Mouse (Mus musculus): Measurements from ENCODE around the gene Rasgef1a. TPM values are rescaled to one million over a fixed set of nuclear protein-coding genes. Genes with fewer than 3 reads are reported as not detected.
A peak's percentile ranks its signal among the peaks of the same experiment; 100 is the strongest.

Gene Rasgef1a
- 5.8 and 6.6 TPM in 2 replicates for polyA plus RNA-seq (2015; fragmentation: Nextera tagmentation; extraction: Ambion mirVana)

DNA sequence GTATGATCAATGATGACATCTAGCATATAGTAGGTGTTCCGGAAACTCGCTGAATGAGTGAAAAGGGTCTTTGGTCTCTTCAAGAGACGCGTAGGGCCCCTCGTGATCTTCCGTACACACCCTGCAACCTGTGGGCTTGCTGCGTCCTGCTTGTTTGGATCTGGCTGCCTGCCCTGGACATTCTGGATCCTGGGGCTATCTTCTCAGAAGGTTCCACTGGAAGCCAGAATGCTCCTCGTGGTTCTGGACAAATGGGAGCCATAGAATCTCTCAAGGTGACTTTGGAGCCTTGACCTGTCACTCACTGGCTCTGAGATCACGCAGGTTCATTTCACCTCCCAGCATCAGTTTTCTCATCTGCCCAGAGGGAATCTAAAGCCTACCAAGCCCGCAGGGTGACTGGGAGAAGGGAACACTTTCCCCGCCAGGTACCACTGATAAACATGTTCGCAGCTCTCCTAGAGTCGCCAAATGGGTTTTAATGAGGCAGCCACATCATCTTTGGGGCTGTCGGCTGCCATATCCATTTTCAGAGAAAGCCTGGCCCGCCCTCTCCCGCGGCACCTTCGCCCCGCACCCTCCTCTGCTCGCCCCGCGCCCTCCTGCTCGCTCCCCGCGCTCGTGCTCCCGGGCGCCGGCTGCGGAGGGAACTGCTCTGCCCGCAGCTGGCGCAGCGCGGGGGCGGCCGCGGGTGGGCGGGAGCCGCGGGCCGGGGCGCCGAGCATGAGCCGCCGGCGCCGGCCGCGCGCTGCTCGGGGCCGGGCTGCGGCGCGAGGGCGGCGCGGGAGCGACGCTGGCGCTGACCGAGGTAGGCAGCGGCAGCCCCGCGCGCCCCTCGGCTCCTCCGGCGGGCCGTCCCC, at the start of gene Rasgef1a:
TSS of gene Rasgef1a (plus strand) at position 683 of the 860 bp plus-strand sequence.
- ATAC-seq (replicated peaks) = peak; percentile 44
- no peaks in the 10 kb centered on the region for H3K9me3 ChIP-seq
- H3K27ac ChIP-seq = peak within 1 kb of the TSS; percentile 65
- peaks cover 27% of the 10 kb centered on the region for H3K4me1 ChIP-seq
- 13% methylated on average over 52 of the region's 70 CpGs for WGBS
- no peaks in the 10 kb centered on the region for H3K36me3 ChIP-seq (replicated peaks)
- H3K9ac ChIP-seq = peak within 1 kb of the TSS; percentile 65
- peaks cover 10% of the 10 kb centered on the region; the same call in 1 of the 2 replicates for H3K27me3 ChIP-seq (replicated peaks)
- H3K4me3 ChIP-seq = peak within 1 kb of the TSS; percentile 62
- peak within 1 kb of the TSS; percentile 86 for H3K4me2 ChIP-seq

DNA sequence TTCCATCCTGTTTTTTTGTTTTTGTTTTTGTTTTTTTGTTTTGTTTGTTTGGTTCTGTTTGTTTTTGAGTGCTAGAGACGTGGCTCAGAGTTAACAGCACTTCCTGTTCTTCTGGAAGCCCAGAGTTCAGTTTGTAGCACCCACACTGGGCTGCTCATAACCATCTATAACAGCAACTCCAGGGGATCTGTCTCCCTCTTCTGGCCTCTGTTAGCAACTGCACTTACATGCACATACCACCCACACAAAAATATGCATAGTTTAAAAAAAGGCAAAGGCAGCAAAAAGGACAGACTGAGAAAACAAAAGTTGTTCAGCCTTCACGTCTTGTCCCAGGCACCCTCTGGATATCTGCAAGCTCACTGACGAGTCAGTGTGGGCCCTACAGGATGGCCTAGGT, 48.0 kb upstream of the Rasgef1a start:
- no peaks in the 10 kb centered on the region for H3K27me3 ChIP-seq (replicated peaks)
- no peak overlapping the region for H3K4me3 ChIP-seq
- ATAC-seq (replicated peaks) = no peak
- no peaks in the 10 kb centered on the region for H3K36me3 ChIP-seq (replicated peaks)
- H3K9ac ChIP-seq = no peak overlapping the region
- WGBS = 81% methylated on average over 3 of the region's 3 CpGs
- no peaks in the 10 kb centered on the region for H3K4me1 ChIP-seq
- no peak overlapping the region for H3K27ac ChIP-seq
- H3K4me2 ChIP-seq = no peak overlapping the region
- H3K9me3 ChIP-seq = no peaks in the 10 kb centered on the region

DNA sequence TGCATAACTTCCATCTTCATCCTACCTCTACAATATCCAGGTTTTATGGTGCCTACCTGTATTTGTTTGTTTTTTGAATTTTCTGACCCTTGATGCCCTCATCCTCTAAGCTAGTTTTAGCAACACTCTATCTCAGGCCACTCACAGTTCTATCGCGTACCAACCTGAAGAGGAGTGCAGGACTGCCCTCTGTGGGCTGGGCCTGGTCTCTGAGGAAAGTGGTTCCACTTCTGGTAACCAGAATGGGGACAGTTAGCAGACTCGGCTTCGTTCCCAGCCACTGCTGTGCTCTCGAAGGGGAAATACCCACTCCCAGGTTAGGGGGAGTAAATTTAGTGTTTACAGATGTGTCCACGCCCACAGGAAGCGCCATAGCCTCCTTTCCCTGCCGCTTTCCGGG, 44.5 kb upstream of the Rasgef1a start:
- 61% methylated on average over 9 of the region's 9 CpGs for WGBS

DNA sequence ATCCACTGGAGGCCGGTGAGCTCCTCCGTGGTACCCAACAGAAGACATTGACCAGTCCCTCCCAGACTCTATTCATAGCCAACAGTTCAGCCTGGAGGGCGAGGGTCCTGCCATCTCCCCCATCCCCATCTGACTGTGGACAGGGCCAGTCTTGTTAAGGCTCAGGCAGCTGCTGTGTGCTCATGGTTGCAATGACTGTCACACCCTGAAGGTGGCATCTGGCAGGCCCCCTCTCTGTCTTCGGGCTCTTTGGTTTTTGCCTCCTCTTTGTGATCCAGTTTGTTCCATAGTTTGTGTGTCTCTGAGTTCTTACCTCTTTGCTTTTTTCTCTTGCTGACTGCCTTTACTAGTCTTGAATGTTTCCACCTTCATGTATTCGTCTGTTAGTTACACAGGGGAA, 24.1 kb upstream of the Rasgef1a start:
- no peak overlapping the region for H3K4me3 ChIP-seq
- H3K9me3 ChIP-seq = no peaks in the 10 kb centered on the region
- no peak overlapping the region for H3K9ac ChIP-seq
- no peak for ATAC-seq (replicated peaks)
- no peaks in the 10 kb centered on the region for H3K4me1 ChIP-seq
- no peaks in the 10 kb centered on the region for H3K36me3 ChIP-seq (replicated peaks)
- no peak overlapping the region for H3K27ac ChIP-seq
- WGBS = 60% methylated on average over 5 of the region's 5 CpGs
- no peak overlapping the region for H3K4me2 ChIP-seq
- no peaks in the 10 kb centered on the region for H3K27me3 ChIP-seq (replicated peaks)

More for the DNA sequence above, 44.5 kb upstream of the Rasgef1a start:
- H3K4me2 ChIP-seq = no peak overlapping the region
- no peaks in the 10 kb centered on the region for H3K36me3 ChIP-seq (replicated peaks)
- no peaks in the 10 kb centered on the region for H3K4me1 ChIP-seq
- H3K4me3 ChIP-seq = no peak overlapping the region
- no peak for ATAC-seq (replicated peaks)
- H3K9me3 ChIP-seq = no peaks in the 10 kb centered on the region
- no peak overlapping the region for H3K9ac ChIP-seq
- no peak overlapping the region for H3K27ac ChIP-seq
- no peaks in the 10 kb centered on the region for H3K27me3 ChIP-seq (replicated peaks)

DNA sequence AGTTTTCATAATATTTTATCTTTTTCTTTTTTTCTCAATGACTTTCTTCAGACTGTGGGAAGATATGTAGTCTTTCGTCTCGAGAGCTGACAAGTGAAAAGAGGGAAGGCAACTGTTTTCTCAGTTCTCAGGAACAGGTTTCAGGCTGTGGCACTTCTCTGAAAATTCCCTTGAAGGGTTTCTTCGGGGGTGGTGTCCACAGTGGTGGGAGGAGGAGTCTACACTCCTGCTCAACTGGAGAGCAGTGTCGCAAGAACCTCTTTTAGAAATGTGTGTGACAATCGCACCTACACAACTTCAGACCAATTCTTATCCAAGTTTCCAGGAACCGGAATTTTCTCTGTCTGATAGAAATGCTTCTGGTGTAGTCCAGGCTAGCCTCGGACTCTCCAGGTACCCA, 22.0 kb upstream of the Rasgef1a start:
- no peak overlapping the region for H3K4me3 ChIP-seq
- WGBS = 92% methylated on average over 7 of the region's 7 CpGs

DNA sequence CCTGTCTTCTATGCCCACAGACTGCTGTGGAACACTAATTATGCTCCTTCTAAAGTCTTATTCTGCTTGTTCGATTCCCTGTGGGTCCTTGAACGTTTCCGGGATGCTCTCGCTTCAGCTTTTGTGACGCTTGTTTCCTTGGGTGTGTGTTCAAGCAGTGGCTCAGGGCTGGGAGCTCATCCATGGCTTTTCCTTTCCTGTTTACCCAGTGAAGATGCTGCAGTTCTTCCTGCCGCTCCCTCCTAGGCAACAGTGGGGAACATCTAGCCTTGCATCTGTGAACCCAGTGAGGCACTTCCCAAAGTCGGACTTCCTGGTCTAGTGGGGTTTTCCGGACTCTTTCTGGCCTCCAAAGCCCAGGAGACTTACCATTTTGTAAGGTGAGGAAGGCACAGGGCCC, 20.6 kb upstream of the Rasgef1a start:
- WGBS = 76% methylated on average over 8 of the region's 8 CpGs
- no peak overlapping the region for H3K4me2 ChIP-seq
- H3K36me3 ChIP-seq (replicated peaks) = no peaks in the 10 kb centered on the region
- no peak overlapping the region for H3K9ac ChIP-seq
- no peaks in the 10 kb centered on the region for H3K27me3 ChIP-seq (replicated peaks)
- ATAC-seq (replicated peaks) = no peak
- no peaks in the 10 kb centered on the region for H3K9me3 ChIP-seq
- no peak overlapping the region for H3K27ac ChIP-seq
- H3K4me1 ChIP-seq = no peaks in the 10 kb centered on the region
- no peak overlapping the region for H3K4me3 ChIP-seq

More for the DNA sequence above, 22.0 kb upstream of the Rasgef1a start:
- no peak overlapping the region for H3K9ac ChIP-seq
- no peaks in the 10 kb centered on the region for H3K9me3 ChIP-seq
- no peak for ATAC-seq (replicated peaks)
- no peaks in the 10 kb centered on the region for H3K4me1 ChIP-seq
- H3K27me3 ChIP-seq (replicated peaks) = no peaks in the 10 kb centered on the region
- no peak overlapping the region for H3K4me2 ChIP-seq
- H3K27ac ChIP-seq = no peak overlapping the region
- H3K36me3 ChIP-seq (replicated peaks) = no peaks in the 10 kb centered on the region

DNA sequence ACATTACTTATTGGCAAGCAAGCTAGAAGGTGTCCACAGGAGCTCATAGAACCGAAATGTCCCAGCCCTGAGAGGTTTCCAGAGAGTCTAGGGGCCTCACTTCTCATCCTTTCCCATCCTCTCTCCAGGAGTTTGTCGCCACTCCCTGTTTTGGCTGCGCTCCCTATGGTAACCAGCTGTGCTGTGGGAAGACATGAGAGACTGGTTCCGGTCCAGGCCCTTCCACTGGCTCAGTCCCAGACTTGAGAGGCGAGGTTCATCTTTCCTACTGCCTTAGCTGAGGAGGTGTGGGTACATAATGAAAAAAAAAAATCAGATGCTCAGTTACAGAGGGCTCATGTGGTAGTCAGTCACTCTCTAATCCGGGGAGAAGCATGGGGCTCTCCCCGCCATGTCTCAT, 19.9 kb upstream of the Rasgef1a start:
- Histone ChIP-seq H3K4me1 (no peaks in the 10 kb centered on the region), H3K9ac (no peak overlapping the region), H3K27ac (no peak overlapping the region), H3K36me3 (replicated peaks) (no peaks in the 10 kb centered on the region), H3K9me3 (no peaks in the 10 kb centered on the region), H3K4me2 (no peak overlapping the region), H3K4me3 (no peak overlapping the region), H3K27me3 (replicated peaks) (no peaks in the 10 kb centered on the region)
- 68% methylated on average over 7 of the region's 7 CpGs for WGBS
- ATAC-seq (replicated peaks) = no peak

DNA sequence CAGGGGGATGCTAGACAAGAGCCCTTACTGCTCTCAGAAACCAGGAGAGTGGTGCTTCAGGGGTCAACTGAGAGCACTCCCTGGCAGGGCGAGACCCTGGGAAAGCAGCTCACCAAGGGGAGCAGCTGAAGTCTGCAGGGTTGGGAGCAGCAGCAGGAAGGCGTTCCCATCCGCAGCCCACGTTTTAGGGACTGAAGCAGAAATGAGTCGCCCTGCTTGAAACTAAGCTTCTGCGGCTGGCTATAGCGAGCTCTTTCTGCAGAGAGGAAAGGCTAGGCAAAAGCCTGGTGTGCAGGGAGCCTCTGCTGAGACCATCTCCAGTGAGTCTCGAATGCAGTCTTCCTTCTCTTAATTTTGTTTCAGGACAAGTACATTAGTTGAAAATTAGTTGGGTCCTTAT, 19.3 kb upstream of the Rasgef1a start:
- Histone ChIP-seq H3K4me3 (no peak overlapping the region), H3K4me1 (no peaks in the 10 kb centered on the region), H3K27me3 (replicated peaks) (no peaks in the 10 kb centered on the region), H3K4me2 (no peak overlapping the region), H3K36me3 (replicated peaks) (no peaks in the 10 kb centered on the region), H3K9ac (no peak overlapping the region), H3K27ac (no peak overlapping the region), H3K9me3 (no peaks in the 10 kb centered on the region)
- 62% methylated on average over 8 of the region's 8 CpGs for WGBS
- ATAC-seq (replicated peaks) = no peak

DNA sequence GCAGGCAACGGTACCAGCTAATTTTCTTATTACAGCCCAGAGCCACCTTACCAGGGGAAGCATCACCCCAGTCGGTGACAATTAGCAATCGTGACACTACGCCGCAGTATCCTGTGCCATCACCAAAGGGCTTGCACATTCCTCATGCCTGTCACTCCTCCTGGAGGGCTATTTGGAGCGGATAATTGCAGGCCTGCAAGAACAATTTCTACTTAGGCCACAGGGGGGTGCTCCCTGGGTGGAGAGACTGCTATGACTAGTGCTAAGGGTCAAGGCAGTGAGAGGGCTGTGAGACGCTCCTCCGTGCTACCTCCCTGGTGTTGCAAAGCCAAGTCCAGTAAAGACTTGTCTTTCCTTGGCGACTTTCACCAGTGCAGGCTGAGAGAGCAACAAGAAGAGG, 16.1 kb upstream of the Rasgef1a start:
- no peaks in the 10 kb centered on the region for H3K4me1 ChIP-seq
- no peaks in the 10 kb centered on the region for H3K27me3 ChIP-seq (replicated peaks)
- no peaks in the 10 kb centered on the region for H3K9me3 ChIP-seq
- no peak overlapping the region for H3K9ac ChIP-seq
- H3K4me2 ChIP-seq = no peak overlapping the region
- H3K4me3 ChIP-seq = no peak overlapping the region
- no peak for ATAC-seq (replicated peaks)
- no peaks in the 10 kb centered on the region for H3K36me3 ChIP-seq (replicated peaks)
- WGBS = 60% methylated on average over 9 of the region's 9 CpGs
- no peak overlapping the region for H3K27ac ChIP-seq

DNA sequence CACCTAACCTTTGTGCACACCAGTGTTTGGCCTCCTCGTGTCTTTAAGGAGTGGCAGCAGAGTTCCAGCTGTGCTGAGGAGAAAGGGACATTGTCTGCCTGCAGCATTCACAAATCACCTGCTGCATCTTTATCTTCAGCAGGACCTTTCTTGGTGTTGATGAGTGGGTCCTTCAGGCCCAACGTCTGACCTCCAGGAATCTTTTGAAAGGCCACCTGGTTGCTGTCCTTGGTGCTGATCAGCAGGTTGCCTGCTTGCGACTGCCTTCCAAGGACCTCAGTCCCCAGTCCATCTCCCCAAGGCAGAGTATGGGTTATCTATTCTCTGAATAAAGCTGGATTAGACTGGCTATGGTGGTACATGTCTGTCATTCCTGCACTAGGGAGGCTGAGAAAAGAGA, 10.0 kb upstream of the Rasgef1a start:
- Histone ChIP-seq H3K4me3 (no peak overlapping the region), H3K9ac (no peak overlapping the region), H3K36me3 (replicated peaks) (no peaks in the 10 kb centered on the region), H3K9me3 (no peaks in the 10 kb centered on the region), H3K4me2 (no peak overlapping the region), H3K27ac (no peak overlapping the region), H3K27me3 (replicated peaks) (no peaks in the 10 kb centered on the region), H3K4me1 (no peaks in the 10 kb centered on the region)
- 12% methylated on average over 3 of the region's 3 CpGs for WGBS
- no peak for ATAC-seq (replicated peaks)

DNA sequence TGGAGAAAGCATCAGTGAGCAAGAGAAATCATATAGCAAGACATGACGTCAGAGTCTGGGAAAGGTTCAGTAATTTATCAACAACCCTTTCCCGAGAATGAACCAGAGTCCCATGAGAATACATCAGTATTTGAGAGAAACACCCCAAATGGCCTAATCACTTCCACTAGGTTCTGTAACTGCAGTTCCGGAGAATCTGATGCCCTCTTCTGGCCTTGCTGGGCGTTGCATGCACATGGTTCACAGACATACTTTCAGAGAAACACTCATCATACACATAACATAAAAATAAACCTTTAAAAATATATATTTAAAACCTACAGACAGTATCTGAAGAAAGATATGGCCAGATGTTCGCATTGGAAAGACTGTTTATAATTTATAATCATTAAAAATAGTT, 3.9 kb upstream of the Rasgef1a start:
- Histone ChIP-seq H3K27ac (no peak overlapping the region), H3K27me3 (replicated peaks) (peaks cover 4% of the 10 kb centered on the region; the same call in 1 of the 2 replicates), H3K4me3 (no peak overlapping the region), H3K9me3 (no peaks in the 10 kb centered on the region), H3K4me1 (peaks cover 4% of the 10 kb centered on the region; the same call in 1 of the 2 replicates), H3K9ac (no peak overlapping the region), H3K4me2 (no peak overlapping the region), H3K36me3 (replicated peaks) (no peaks in the 10 kb centered on the region)
- WGBS = 57% methylated on average over 5 of the region's 5 CpGs
- no peak for ATAC-seq (replicated peaks)

DNA sequence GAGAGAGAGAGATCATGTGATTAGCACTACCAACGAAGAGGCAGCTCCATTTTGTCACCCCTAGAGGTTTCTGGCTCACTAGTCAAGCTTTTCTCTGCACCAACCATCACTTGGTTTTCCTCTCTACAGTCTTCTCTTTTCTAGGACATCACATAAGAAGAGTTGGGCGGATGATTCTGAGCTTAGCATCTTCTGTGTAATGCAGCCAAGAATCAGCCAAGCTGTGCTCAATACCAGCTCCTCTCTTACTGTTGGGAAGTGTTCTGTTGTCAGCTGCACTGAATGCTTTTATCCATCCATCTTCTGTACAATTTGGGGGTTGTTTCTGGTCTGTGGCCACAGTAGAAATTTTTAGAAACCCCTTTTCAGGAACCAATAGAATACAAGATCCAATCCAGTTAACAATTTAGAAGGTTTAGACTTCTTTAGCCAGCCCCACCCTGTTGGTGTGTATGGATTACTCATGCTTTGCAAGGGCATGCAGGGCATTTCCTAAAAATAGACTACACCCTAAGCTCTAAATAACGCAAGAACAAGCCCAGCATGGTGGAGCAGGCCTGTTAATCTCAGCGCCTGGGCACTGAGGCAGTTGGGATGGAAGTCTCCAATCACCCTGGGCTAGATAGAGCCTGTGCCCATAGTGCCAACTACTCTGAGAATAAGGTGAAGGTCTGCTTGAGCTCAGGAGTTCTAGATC, 3.2 kb upstream of the Rasgef1a start:
- Histone ChIP-seq H3K27me3 (replicated peaks) (peaks cover 6% of the 10 kb centered on the region; the same call in 1 of the 2 replicates), H3K36me3 (replicated peaks) (no peaks in the 10 kb centered on the region), H3K4me3 (no peak overlapping the region), H3K4me1 (peaks cover 6% of the 10 kb centered on the region; the same call in 1 of the 2 replicates), H3K9ac (no peak overlapping the region), H3K27ac (no peak overlapping the region), H3K9me3 (no peaks in the 10 kb centered on the region), H3K4me2 (no peak overlapping the region)
- WGBS = 75% methylated on average over 4 of the region's 4 CpGs
- no peak for ATAC-seq (replicated peaks)
